In genomic region chr9:105263140-105263539, GRCm38 (mm10) we compare ENCODE assay signal across 25 mouse cellular contexts.
DNase-seq lines count a peak whose midpoint lies in the region; ATAC-seq and TF ChIP-seq lines count a peak whose summit lies in the region.
"Had no signal": no experiment of that assay in that cellular context is flagged by ENCODE, and none has a peak within 500 bp of the region (broad histone marks: within the 10 kb centered on the region; RNA-seq: fewer than 3 reads in every experiment).

No protein-coding gene starts in this region.

- peak; percentile 20 for DNase-seq in left cerebral cortex, postnatal 4 days
- no peak for DNase-seq in left cerebral cortex, postnatal 10 days (ENCODE audit: extremely low spot score in 1 of 2, low spot score in 2 of 2)
- DNase-seq in brain, embryonic 14.5 days (ENCODE audit: low read depth), result peak; percentile 50
- no peak for DNase-seq in adrenal gland, postnatal 10 days
- DNase-seq in frontal cortex, postnatal 36 days (ENCODE audit: low spot score in 2 of 2), result no peak
- DNase-seq in urinary bladder, adult 2 months (ENCODE audit: low spot score), result no peak
- DNase-seq: adrenal gland, adult 2 months; B cell, adult 2 months; cerebellum, adult 11 months; cerebellum, adult 9-10 months; gastrocnemius, adult 2 months; heart, postnatal 14 days; kidney, adult 8-10 months; kidney, postnatal 10 days; layer of hippocampus, adult 9-11 months had no signal

- H3K9ac ChIP-seq in hindbrain, embryonic 13.5 days, result no peak overlapping the region
- no peak overlapping the region for H3K9ac ChIP-seq in midbrain, embryonic 15.5 days
- H3K9ac ChIP-seq: embryonic facial prominence, embryonic 13.5 days; forebrain, embryonic 15.5 days; limb, embryonic 12.5 days; liver, embryonic 15.5 days; lung, embryonic 15.5 days; stomach, embryonic 15.5 days had no signal

- peaks cover 19% of the 10 kb centered on the region for H3K4me1 ChIP-seq in hindbrain, embryonic 13.5 days (replicated peaks)
- H3K4me1 ChIP-seq in midbrain, embryonic 15.5 days, result peaks cover 14% of the 10 kb centered on the region
- H3K4me1 ChIP-seq: forebrain, embryonic 10.5 days; limb, embryonic 12.5 days; liver, embryonic 15.5 days; lung, embryonic 15.5 days; stomach, embryonic 15.5 days had no signal

- TF ChIP-seq CTCF in brain, embryonic 14.5 days (IDR thresholded peaks at IDR 0.05; ENCODE audit: borderline replicate concordance, extremely low read depth, insufficient read depth, insufficient read length), result no peak

- WGBS in hindbrain, embryonic 13.5 days, result 68% methylated on average over 2 of the region's 2 CpGs
- 68% methylated on average over 2 of the region's 2 CpGs for WGBS in midbrain, embryonic 15.5 days

- no peaks in the 10 kb centered on the region for H3K9me3 ChIP-seq in hindbrain, embryonic 13.5 days
- no peaks in the 10 kb centered on the region for H3K9me3 ChIP-seq in midbrain, embryonic 15.5 days
- H3K9me3 ChIP-seq: embryonic facial prominence, embryonic 13.5 days; forebrain, embryonic 10.5 days; forebrain, embryonic 15.5 days; limb, embryonic 12.5 days; liver, embryonic 15.5 days; lung, embryonic 15.5 days; stomach, embryonic 15.5 days had no signal

- no peaks in the 10 kb centered on the region for H3K27me3 ChIP-seq in hindbrain, embryonic 13.5 days
- H3K27me3 ChIP-seq in midbrain, embryonic 15.5 days (replicated peaks), result no peaks in the 10 kb centered on the region
- H3K27me3 ChIP-seq: embryonic facial prominence, embryonic 13.5 days; forebrain, embryonic 15.5 days; liver, embryonic 15.5 days; lung, embryonic 15.5 days; stomach, embryonic 15.5 days had no signal

- no peak overlapping the region for H3K4me3 ChIP-seq in hindbrain, embryonic 13.5 days
- no peak overlapping the region for H3K4me3 ChIP-seq in midbrain, embryonic 15.5 days
- H3K4me3 ChIP-seq: embryonic facial prominence, embryonic 13.5 days; forebrain, embryonic 10.5 days; forebrain, embryonic 15.5 days; gastrocnemius, adult 2 months; limb, embryonic 12.5 days; liver, embryonic 15.5 days; lung, embryonic 15.5 days; stomach, embryonic 15.5 days had no signal

- no peak overlapping the region for H3K4me2 ChIP-seq in hindbrain, embryonic 13.5 days
- no peak overlapping the region for H3K4me2 ChIP-seq in midbrain, embryonic 15.5 days
- H3K4me2 ChIP-seq: embryonic facial prominence, embryonic 13.5 days; forebrain, embryonic 15.5 days; limb, embryonic 12.5 days; liver, embryonic 15.5 days; lung, embryonic 15.5 days; stomach, embryonic 15.5 days had no signal

- ATAC-seq in hindbrain, embryonic 13.5 days (ENCODE audit: low FRiP score), result no peak
- 0 out of 2 replicates have a peak, but pooled peaks have one; percentile 20 for ATAC-seq in midbrain, embryonic 15.5 days (replicated peaks)
- ATAC-seq: forebrain, embryonic 15.5 days; intestine, embryonic 16.5 days had no signal

- H3K36me3 ChIP-seq in hindbrain, embryonic 13.5 days, result no peaks in the 10 kb centered on the region
- H3K36me3 ChIP-seq in midbrain, embryonic 15.5 days (replicated peaks), result no peaks in the 10 kb centered on the region
- H3K36me3 ChIP-seq: embryonic facial prominence, embryonic 13.5 days; forebrain, embryonic 10.5 days; forebrain, embryonic 15.5 days; limb, embryonic 12.5 days; liver, embryonic 15.5 days; lung, embryonic 15.5 days; stomach, embryonic 15.5 days had no signal

- intact Hi-C loops in left cerebral cortex, postnatal 4 days (cut with DNase I), result no loop called here
- intact Hi-C loops in left cerebral cortex, postnatal 10 days (cut with DNase I), result no loop called here

- peak overlapping the region; percentile 8 for H3K27ac ChIP-seq in hindbrain, embryonic 13.5 days
- H3K27ac ChIP-seq in midbrain, embryonic 15.5 days, result peak overlapping the region; percentile 10; the same call in 1 of the 2 replicates
- H3K27ac ChIP-seq: embryonic facial prominence, embryonic 13.5 days; forebrain, embryonic 10.5 days; forebrain, embryonic 15.5 days; gastrocnemius, adult 2 months; limb, embryonic 12.5 days; liver, embryonic 15.5 days; lung, embryonic 15.5 days; stomach, embryonic 15.5 days had no signal

- no peak for TF ChIP-seq POLR2A in brain, embryonic 14.5 days (IDR thresholded peaks at IDR 0.05; ENCODE audit: borderline replicate concordance, extremely low read depth, insufficient read depth, insufficient read length, poor library complexity, severe bottlenecking)

Comparison
In these comparisons a context has a peak if more than half of its experiments do, and no peak if none do; other contexts are left out.
1. DNase-seq: peak in left cerebral cortex, postnatal 4 days (single experiment) and brain, embryonic 14.5 days (single experiment); none in left cerebral cortex, postnatal 10 days (0 of 2), adrenal gland, postnatal 10 days (single experiment), frontal cortex, postnatal 36 days (0 of 2) and urinary bladder, adult 2 months (single experiment).